Mouse (Mus musculus): Measurements from ENCODE around the gene AC161166.1. TPM values are rescaled to one million over a fixed set of nuclear protein-coding genes. Genes with fewer than 3 reads are reported as not detected.
"Not testable (repeated sequence)": the region's sequence is repeated elsewhere in the genome, so short reads cannot be mapped to it uniquely, and the experiment has no call there.

The AC161166.1 gene
- total RNA-seq, 2 experiments from 2014 or later, result not detected

GRCm38 (mm10) chr7:24485481-24485880, 26.8 kb downstream of the AC161166.1 start:
- no peak for DNase-seq

GRCm38 (mm10) chr7:24483291-24483690, 29.0 kb downstream of the AC161166.1 start:
- not testable (repeated sequence) for DNase-seq

- no peak for DNase-seq
These were observed 29.8 kb downstream of the AC161166.1 start for GRCm38 (mm10) chr7:24482208-24483020.

- peak; percentile 88 to 89 for DNase-seq
These were observed 30.6 kb downstream of the AC161166.1 start, which contains the start of gene Cadm4 for GRCm38 (mm10) chr7:24481474-24482207. Gene Cadm4, plus strand, starts transcription at chr7:24482023.

- no peak for DNase-seq
These were observed 31.2 kb downstream of the AC161166.1 start for GRCm38 (mm10) chr7:24480986-24481473.

GRCm38 (mm10) chr7:24480121-24480941, 31.9 kb downstream of the AC161166.1 start:
- no peak for DNase-seq

- no peak for DNase-seq
These were observed 32.6 kb downstream of the AC161166.1 start for GRCm38 (mm10) chr7:24479685-24480084.

- DNase-seq, result no peak
These were observed 33.3 kb downstream of the AC161166.1 start for GRCm38 (mm10) chr7:24478911-24479310.

- no peak for DNase-seq
These were observed 35.4 kb downstream of the AC161166.1 start for GRCm38 (mm10) chr7:24476856-24477255.

- no peak for DNase-seq
These were observed 35.9 kb downstream of the AC161166.1 start for GRCm38 (mm10) chr7:24476338-24476737.

GRCm38 (mm10) chr7:24474811-24475506, 37.3 kb downstream of the AC161166.1 start:
- peak; percentile 62 to 71 for DNase-seq

GRCm38 (mm10) chr7:24473913-24474529, 38.2 kb downstream of the AC161166.1 start:
- DNase-seq, result peak; percentile 68 to 73

- no peak for DNase-seq
These were observed 39.3 kb downstream of the AC161166.1 start for GRCm38 (mm10) chr7:24472937-24473336.

- no peak for DNase-seq
These were observed 39.8 kb downstream of the AC161166.1 start for GRCm38 (mm10) chr7:24472442-24472841.

GRCm38 (mm10) chr7:24470356-24470755, 41.9 kb downstream of the AC161166.1 start:
- DNase-seq, result no peak

GRCm38 (mm10) chr7:24469126-24469525, 43.1 kb downstream of the AC161166.1 start:
- no peak for DNase-seq

- DNase-seq, result no peak
These were observed 44.4 kb downstream of the AC161166.1 start for GRCm38 (mm10) chr7:24467886-24468285.

GRCm38 (mm10) chr7:24466835-24467234, 45.4 kb downstream of the AC161166.1 start:
- no peak for DNase-seq

GRCm38 (mm10) chr7:24462388-24463319, 49.6 kb downstream of the AC161166.1 start, which contains the start of gene Plaur:
Gene Plaur, plus strand, starts transcription at chr7:24462484.
- DNase-seq, result no peak

Measured in layer of hippocampus, postnatal 36 days (tissue).